Mouse (Mus musculus) liver, adult 2 months (tissue): ENCODE measurements around the gene Mcfd2.

Source experiments
- CTCF ChIP-seq: fragments of 200-500 bp; IDR thresholded peaks from 2 replicates; pipeline ENCODE4 v1.5.1; 2011; ENCODE audit warnings: low read depth, low read length, control low read depth
- POLR2A ChIP-seq: fragments of 200-500 bp; IDR thresholded peaks from 2 replicates; pipeline ENCODE4 v1.6.1; 2011; ENCODE audit warnings: low read length, control low read depth; ENCODE audit not compliant: insufficient read depth; ENCODE audit errors: extremely low read depth

DNA sequence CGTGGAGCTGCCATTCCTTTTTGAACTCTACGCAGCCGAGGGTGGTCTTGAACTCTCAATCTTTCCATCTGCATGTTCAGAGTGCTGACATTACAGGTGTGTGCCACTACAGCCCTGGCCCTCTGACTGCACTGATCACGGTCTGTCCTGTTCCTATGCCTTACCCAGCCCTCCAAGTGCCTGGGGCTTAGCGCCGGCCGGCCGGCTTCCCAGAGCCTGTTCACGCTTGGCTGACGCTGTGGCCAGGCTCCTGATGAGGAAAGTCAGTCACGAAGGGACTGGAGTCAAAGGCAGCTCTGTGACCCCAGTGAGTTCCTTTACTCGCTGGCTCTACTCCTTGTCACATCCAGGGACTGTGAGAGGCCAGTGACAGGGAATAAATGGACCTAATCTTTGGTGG lies 46.6 kb upstream of the Mcfd2 start:
- TF ChIP-seq CTCF = no peak
- TF ChIP-seq POLR2A = no peak
